Mouse (Mus musculus): ENCODE results near the gene Nfkbib.
A peak's percentile ranks its signal among the peaks of the same experiment; 100 is the strongest.

The Nfkbib gene

DNA sequence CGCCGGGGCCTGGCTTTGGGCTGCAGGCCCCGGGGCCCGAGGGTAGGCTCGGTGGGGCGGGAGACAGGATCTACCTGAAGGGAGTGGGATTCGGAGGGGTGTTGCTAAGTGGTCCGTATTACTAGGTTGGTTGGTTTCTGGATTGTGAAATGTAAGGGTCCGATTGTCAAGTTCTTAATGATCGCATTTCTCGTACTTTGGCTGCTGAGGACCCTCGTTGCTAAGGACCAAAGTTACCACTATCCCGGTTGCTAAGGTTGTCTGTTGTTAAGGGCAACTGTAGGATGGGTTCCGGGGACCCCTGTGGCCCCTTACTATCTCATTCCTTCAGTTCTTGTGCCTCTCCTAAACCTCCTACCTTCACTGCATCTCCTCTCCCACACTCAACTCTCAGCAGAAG is 402 bp downstream of the Nfkbib start:
- DNase-seq (ENCODE audit: low spot score) = no peak

DNA sequence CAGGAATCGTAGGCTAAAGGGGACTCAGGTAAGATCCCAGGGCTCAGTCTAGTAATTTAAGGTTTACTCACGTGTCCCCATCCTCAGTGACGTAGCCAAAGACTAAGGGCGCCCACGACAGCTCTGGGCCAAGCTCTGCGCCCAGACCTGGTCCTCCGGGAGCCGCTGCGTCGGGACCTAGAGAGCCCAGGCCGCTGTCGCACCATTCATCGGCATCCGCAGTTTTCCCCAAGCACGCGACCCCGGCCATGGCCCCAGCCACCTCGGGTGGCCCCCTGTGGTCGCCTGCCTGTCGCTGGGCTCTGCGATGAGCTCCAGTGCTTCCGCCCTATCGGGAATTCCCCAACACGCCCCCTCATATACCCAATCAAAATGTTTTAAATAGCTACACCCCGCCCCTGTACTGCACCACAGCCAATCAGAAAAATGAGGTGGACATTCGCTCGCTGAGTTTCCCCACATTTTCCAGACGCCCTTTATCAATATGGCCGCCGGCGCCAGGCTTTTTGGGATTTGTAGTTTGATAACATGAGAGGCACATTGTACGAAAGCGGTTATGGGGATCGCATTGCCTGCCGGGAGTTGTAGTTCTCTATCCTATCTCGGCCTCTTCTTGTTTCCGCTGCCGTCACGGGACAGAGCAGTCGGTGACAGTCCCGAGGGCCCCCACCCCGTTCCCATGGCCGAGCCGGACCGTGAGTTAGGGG is 986 bp downstream of the Nfkbib start, which contains the start of gene Sirt2:
Sirt2 (plus strand) TSS at position 563 of the 707 bp plus-strand sequence.
- DNase-seq (ENCODE audit: low spot score) = peak; percentile 99

DNA sequence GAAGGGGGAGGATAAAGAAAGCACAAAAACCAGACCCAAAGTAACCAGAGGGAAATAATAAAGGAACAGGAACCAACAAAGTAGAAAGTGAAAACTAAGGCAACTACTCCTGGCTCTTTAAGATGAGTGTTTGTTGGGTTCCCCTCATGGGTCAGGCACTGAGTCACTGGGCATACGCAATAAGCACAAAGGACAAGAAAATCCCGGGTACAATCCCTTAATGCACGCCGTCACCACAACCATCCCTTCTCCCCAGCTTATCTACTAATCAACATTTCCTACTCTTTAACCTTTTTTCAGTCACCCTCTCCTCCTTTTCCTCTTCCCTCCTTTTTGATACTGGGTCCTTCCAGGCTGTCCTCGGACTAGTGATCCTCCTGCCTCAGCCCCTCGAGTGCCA is 2.1 kb downstream of the Nfkbib start:
- DNase-seq (ENCODE audit: low spot score) = no peak

DNA sequence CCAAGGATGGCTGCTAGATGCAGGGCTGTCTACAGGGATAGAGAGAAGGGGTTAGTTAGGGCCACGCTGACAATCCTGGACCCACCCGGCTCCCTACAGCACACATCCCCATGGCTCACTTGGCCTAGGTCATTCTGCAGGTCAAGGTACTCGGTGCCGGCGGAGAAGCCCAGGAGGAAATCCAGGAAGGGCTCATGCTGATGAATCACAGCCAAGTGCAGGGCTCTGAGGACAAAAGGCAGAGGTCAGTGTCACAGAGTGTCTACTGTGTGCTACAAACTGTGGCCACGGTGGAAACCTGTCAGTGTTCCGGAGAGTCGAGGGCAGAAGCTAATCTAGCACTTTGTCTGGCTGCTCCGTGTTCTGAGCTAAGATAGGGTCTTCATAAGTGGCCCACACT is 5.4 kb downstream of the Nfkbib start:
- DNase-seq (ENCODE audit: low spot score) = no peak

DNA sequence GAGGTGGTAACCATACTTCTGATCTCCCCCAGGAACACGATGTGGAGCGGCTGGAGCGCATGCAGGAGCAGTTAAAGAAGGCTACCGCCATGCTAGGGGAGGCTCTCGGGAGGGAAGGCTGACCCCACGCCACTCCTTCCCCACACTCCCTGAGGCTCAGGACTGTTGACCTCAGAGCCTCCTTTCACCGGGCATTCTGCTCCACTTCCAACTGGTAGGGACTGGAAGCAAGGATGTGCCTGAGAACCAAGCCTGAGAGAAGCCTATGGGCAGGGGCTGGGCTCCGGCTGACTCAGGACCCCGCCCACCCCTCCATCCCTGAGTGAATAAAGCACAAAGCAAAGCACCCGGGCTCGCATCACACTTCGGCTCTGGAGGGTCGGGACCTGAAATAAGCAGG is 8.7 kb downstream of the Nfkbib start:
- no peak for DNase-seq (ENCODE audit: low spot score)

DNA sequence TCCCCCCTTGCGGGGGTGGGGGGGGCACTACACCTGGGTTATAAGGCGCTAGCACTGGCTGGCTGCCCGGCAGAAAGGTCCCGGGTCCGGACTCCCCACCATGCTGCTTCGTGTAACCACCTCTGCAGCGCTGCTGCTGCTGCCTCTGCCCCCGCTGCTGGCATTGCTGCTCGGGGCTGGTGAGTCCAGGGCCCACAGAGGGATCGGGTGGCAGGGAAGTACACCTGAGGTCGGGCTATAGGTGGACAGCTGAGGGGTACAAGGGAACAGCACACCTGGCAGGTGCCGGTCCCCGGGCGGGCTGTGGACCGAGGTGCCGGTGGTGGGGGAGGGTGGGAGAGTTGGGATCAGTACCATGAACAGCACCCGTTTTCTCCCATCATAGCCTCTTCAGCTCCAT is 11.2 kb downstream of the Nfkbib start, which contains the start of gene Ccer2:
Ccer2 (plus strand) TSS at position 96 of the 400 bp plus-strand sequence.
- DNase-seq (ENCODE audit: low spot score) = no peak

DNA sequence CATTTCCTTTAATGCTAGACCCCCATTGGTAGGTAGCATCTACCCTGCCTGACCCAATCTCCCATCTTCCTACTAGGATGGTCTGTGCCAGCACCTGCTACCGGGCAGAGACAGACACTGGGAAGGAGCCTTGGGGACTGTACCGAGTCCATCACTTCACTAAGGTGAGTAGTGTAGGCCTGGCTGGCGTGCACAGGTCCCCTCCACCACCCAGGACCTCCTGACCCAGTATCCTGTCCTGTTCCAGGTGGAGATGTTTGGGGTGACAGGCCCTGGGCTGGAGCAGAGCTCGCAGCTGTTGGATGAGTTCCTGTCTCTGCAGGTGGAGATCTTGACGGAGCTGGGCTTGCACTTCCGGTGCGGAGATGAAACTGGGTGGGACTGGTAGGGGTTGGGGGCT is 17.4 kb downstream of the Nfkbib start:
- no peak for DNase-seq (ENCODE audit: low spot score)

DNA sequence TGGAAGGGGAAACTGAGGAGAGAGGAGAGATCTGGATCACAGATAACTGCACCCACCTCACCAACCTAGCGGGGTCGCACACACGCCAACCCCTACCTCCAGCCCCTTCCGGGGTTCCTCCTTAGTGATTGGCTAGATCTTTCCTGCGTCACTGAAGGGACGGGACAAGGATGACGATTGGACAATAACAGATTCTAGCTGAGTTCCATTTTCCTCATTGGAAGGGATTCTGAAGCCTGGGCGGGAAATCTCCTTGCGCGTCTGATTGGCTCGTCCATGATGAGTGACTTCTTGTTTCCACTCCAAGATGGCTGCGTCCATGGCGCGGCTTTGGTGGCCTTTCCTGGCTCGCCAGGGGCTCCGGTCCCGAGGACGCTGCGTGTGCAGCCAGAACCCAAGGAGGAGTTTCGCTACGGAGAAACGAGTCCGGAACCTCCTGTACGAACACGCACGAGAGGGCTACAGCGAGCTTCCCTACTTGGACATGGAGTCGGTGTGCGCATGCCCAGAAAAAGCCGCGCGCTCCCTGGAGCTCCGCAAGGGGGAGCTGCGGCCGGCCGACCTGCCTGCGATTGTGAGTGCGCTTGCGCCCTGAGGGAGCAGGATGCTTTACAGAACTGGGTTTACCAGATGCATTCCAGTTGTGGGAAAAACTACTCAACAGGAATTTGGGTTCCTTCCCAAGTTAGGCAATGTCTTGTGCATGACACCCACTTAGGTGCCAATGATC is 25.4 kb downstream of the Nfkbib start, which contains the start of the genes Mrps12 and Sars2:
Mrps12 (minus strand) TSS at position 112 of the 730 bp plus-strand sequence.
Sars2 (plus strand) TSS at position 284 of the 730 bp plus-strand sequence.
- DNase-seq (ENCODE audit: low spot score) = peak; percentile 99

DNA sequence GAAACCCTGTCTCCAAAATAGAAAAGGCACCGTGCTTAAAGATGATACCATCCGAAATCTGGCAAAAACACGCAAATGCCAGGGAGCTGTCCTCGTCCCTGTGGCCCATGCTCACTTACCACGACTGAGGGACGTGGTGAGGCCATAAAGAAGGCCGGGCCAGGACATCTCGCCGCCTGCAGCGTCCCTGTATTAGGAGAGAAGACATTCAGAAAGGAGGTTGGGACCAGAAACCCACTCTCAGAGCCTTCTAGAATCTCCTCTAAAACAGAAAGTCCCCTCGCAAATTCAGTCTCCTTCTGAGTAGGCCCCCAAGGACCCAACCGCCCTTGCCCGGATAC is 26.0 kb downstream of the Nfkbib start:
- DNase-seq (ENCODE audit: low spot score) = no peak

DNA sequence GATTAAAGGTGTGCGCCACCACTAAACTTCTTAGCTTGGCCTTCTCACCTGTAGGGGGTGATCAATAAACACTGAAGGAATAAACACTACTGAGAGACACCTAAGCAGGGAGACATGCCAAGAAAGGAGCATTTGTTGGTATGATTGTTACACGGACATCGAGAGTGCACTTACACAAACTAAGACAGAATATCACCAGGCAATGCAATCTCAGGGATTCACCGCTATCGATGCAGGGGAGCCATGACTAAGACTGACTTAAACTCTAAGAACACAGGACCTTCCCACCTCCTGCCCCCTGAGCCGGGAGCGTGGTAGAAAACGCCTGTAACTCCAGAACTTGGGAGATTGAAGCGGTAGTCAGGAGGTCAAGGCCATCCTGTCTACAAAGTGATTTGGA is 26.4 kb downstream of the Nfkbib start:
- DNase-seq (ENCODE audit: low spot score) = no peak

DNA sequence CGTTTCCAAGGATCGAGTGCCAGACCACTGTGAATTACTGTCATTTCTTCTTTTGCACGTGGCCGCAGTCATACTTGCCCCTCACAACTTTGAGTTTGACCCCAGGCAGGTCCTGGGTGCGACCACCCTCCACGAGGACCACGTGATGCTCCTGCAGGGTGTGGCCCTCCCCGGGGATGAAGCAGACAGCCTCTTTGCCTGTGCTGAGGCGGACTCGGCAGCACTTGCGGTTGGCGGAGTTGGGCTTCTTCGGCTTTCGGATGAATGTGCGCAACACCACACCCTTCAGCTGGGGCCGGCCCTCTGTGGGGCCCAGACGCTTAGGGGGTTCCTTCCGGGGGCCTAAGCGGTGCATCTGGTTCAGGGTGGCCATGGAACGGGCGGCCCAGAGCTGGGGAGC is 27.5 kb downstream of the Nfkbib start:
- no peak for DNase-seq (ENCODE audit: low spot score)

DNA sequence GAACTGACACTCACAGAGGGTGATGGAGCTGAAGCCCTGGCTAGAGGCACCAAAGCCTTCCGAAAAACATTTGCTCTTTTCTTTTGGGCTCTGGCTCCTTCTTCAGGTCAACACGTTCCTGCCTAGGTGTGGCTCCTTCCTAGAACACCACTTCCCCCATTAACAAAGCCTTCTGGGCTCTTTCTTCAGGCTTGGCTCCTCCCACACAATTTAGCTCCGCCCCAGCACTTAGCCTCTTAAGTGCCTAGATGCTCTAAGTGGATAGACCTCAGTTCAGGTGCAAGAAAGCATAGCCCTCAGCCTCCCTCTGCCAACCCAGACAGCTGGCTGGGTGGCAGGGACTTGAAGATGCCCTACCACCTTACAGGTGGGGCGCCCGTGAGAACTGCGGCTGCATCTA is 31.6 kb downstream of the Nfkbib start:
- DNase-seq (ENCODE audit: low spot score) = no peak

DNA sequence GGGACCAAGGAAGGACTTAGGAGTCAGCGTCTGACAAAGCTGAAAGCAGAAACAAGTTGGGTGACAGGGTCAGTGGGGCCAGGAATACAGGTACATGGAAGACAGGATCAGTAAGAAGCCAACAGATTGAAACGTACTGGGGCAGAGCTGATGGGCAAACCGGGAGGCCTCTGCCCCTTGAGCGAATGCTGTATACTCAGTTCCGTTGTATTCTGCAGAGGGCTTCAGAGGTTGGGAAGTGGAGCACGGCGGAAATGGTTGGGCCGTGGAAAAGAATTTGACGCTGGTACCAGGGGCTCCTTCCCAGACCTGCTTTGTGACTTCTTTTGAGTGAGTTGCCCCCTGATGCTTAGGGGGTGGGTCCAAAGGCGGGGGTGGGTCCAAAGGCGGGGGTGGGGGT is 34.1 kb downstream of the Nfkbib start:
- DNase-seq (ENCODE audit: low spot score) = no peak

DNA sequence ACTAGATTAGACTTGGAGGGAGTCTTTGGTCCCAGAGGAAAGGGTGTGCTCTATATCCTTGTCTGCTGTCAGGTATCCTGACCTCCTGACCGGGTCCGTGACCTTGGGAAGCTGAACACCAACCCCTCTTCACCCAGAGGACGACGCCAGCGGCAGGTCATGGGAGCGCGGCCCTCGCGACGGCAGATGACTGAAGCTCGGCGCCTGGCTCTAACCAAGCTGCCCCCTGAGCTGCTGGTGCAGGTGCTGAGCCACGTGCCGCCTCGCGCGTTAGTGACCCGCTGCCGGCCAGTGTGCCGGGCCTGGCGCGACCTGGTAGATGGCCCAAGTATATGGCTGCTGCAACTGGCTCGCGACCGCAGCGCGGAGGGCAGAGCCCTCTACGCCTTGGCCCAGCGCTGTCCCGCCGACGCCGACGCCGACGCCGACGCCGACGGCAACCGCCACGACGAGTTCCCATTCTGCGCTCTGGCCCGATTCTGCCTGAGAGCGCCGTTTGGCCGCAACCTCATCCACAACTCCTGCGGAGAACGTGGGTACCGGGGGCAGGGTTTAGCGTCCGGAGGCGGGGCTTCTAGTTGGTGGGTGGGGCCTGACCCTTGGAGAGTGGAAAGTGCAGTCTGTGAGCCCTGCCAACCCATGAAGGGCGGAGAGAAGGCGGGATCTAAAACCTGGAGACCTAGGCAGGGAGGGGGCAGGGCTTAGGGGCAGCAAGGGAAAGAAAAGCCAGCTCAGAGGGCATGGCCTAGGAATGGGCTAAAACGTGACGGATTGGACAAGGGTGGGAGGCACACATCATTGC is 34.8 kb downstream of the Nfkbib start:
- peak; percentile 88 for DNase-seq (ENCODE audit: low spot score)

DNA sequence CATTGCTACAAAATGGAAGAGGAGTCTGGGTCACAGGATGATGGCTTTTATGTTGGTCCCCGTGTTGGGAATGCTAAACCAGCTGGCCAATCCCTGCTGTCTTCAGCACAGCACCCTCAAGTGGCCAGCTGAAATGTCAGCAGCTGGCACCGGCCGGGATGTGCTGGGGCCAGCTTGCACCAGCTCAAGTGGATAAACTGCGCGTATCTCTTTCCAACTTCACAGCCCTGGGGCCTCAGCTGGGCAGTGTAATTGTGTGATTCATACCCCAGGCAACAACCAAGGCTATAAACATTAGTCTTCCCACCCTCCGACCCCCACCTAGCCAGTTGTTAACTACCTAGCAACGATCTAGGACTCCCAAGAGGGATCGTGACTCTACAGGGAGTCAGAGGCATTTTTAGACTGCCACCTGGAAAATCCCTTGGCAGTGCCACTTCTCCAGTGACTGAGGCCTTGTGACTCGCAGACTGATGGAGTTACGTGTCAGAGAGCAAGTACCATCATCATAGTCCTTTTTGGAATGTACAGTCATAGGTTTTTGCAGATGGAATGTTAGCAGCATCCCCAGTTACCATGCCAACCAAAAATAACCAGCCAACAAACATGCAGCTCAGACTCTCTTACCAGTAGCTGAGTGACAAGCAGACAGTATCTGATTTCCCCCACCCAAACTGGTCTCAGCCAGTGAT is 39.5 kb downstream of the Nfkbib start:
- peak; percentile 36 for DNase-seq (ENCODE audit: low spot score)

DNA sequence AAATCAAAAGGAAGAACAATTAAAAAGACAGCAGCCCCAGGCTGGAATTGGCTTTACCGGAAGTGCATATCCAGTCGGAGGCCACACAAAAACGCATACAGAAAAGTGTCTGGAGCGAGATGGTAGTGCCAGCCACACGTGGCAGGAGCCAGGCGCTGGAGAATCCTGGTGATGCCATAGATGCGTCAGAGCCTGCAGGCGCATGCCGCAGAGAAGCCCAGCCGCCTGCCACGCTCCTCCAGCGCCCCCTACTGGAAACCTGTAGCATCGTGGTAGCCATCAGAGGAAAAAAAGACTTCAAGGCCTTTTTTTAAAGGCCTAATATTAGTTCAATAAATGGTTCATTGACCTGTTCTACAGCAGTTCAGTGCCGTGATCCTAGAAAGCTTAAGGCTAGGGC is 40.7 kb downstream of the Nfkbib start:
- peak; percentile 89 for DNase-seq (ENCODE audit: low spot score)

DNA sequence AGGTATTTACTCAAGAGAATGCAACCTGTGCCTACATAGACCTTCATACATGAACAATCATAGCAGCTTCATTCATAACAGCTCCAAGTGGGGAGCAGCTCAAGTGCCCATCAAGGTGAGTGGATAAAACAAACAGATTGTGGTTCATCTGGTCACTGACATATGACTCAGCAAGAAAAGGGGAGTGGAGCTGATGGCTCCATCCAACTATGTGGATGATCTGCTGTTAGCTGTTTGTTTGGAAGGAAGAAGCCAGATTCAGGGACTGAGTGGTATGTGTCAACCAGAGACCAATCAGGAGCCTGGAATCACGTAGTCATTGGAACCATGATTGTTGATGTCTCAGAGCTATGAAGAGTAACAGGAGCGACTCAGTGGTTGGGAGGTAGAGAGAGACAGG is 42.7 kb downstream of the Nfkbib start:
- no peak for DNase-seq (ENCODE audit: low spot score)

DNA sequence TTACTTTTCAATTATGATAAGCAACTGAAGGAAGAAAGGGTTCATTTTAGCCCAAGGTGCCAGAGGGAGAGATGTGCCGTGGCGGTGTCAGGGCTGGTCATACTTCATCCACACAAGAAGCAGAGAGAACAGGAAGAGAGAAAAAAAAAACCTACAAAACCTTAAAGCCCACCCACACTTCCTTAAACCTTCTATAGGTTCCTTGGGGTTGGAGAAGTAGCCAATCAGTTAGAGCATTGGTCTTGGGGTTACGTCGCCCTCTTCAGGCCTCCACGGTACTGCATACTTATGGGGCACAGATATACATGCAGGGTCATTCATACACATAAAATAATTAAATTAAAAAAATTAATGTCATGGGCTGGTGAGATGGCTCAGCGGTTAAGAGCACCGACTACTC is 45.2 kb downstream of the Nfkbib start:
- no peak for DNase-seq (ENCODE audit: low spot score)

DNA sequence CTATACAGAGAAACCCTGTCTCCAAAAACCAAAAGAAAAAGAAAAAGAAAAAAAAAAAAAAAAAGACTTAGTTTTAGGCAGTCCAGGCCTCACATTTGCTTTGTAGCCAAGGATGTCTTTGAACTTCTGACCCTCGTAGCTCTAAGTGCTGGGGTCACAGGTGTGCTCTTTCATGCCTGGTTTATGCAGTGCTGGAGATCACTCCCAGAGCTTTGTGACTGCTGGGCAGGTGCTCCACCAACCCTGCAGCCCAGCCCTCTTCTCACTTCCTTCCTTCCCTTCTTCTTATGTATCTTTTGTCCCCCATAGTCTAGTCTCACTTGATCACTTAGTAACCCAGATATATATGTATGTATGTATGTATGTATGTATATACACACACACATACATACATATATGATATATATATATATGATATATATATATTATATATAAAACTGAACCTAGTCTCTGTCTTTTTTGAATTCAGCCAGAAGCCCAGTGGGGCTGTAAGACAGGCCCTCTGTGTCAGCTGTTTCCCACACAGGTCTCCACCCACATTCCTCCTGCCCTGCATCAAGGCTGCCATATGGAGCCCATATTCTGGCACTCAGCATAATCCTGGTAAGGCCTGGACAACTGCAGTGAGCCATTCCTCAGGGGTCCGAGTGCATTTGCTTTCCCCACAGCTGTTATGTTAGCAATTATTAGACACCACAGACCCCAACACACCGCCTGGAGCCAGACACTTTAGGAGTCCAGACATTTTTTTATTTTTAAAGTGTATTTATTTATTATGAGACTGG is 46.4 kb downstream of the Nfkbib start:
- peak; percentile 44 for DNase-seq (ENCODE audit: low spot score)

DNA sequence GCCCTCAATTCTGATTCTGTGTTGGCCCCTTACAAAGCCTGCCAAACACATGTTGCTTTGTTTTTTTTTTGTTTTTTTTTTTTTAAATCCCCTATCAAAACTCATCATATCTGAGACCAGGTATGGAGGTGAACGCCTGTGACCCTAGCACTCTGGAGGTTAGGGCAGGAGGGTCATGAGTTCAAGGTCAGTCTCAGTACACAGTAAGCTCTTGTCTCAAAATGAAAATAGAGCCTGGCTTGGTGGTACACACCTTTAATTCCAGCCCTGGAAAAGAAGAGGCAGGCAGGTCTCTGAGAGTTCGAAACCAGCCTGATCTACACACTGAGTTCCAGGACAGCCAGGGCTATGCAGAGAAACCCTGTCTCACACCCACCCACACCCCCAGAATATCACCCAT is 47.7 kb downstream of the Nfkbib start:
- no peak for DNase-seq (ENCODE audit: low spot score)

DNA sequence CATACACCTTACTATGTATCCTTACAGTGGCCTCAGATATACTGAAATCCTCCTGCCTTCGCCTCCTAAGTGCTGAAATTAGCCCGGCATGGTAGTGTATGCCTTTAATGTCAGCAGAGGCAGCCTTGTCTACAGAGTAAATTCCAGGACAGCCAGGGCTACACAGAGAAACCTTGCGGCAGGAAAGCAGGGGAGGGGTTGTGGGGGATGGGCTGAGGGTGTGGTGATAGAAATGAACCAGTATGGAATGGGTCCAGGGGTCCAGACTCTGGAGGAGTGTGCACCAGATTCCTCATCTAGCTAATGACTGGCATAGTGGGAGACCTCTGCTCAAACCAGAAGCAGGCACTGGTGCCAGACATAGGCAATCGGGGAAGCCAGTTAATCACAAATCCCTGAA is 48.2 kb downstream of the Nfkbib start:
- no peak for DNase-seq (ENCODE audit: low spot score)
